Mouse (Mus musculus): ENCODE measurements around the gene Ddi2. TPM values are rescaled to one million over a fixed set of nuclear protein-coding genes. Genes with fewer than 3 reads are reported as not detected.

Gene Ddi2
- polyA plus RNA-seq, 1 experiment = 30.9 TPM

DNA sequence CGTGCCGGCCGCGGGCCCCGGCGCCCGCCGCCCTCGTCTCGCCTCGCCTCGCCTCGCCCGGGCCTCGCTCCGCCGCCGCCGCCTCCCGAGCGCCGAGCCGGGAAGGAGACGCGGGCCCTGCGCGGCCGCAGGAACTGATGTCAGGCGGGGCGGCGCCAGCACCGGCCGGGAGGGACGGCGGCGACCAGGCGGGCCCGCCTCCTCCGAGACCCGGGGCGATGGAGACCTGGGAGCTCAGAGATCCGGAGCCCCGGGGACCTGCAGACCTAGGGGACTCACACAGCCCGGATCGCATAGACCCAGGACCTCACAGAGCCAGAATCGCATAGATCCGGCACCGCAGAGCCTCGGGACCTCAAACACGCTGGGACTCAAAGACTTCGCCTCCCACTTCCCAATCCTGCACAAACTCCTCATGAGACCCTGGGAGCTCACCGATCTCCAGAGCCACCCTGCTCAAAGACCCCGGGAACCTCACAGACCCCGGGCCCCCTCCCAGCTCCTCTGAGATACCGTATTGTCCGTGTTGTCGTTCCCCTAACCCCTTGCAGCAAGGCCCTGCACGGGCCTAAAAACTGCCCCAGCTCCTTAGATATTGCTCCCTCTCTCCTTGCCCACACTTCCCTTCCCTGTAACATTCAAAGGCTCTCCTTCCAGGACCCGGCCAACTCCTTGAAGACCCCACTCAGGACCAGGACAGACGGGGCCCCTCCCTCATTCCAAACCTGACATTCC is 59.0 kb downstream of the Ddi2 start:
- Histone ChIP-seq H3K4me3 (ENCODE audit: insufficient read depth, low read length) (peak overlapping the region; percentile 75), H3K4me1 (ENCODE audit: control insufficient read depth, insufficient read depth, low read length) (no peaks in the 10 kb centered on the region), H3K27ac (ENCODE audit: insufficient read depth, low read length) (peak overlapping the region; percentile 28; the same call in 1 of the 2 replicates)
- TF ChIP-seq CTCF (IDR thresholded peaks at IDR 0.05; ENCODE audit: borderline replicate concordance, insufficient read depth, low read length) (no peak), POLR2A (IDR thresholded peaks at IDR 0.05; ENCODE audit: low read depth, low read length) (peak; percentile 80)

DNA sequence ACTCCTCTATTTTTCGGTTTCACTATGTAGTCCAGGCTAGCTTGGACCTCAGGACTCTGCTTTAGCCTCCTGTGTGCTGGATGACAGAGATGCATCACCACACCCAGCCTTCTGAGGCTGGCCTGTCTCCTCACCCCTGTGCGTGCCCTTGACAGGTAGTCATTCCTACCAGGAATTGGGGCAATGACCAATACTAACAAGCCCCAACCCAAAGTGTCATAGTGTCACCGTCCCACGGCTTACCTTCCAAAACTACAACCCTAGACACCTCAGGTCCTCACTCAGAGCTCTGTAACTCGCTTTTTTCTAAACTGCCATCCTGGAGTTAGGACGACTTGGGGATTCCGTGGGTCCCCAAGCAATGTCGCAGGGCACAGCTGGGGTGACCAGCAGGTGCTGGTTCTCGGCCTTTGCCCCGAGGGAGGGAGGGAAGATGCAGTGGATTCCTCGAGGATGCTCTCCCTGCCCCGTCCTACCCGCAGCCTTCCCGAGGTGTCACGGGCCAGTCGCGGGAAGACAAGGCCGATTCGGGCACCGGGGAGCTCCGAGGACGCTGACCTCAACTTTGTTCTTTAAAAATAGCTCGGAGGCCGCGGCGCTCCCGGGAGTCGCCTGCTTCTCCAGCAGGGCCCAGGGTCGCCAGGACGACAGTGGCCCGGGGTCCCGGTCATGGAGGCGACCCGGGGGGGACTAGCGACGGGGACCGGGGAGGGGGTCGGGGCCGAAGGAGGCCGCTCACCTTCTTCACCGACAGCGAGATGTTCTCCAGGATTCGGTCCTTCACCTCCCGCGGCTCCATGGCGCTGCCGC is 59.9 kb downstream of the Ddi2 start:
- TF ChIP-seq CTCF (IDR thresholded peaks at IDR 0.05; ENCODE audit: borderline replicate concordance, insufficient read depth, low read length) (no peak), POLR2A (IDR thresholded peaks at IDR 0.05; ENCODE audit: low read depth, low read length) (no peak)
- Histone ChIP-seq H3K27ac (ENCODE audit: insufficient read depth, low read length) (no peak overlapping the region), H3K4me1 (ENCODE audit: control insufficient read depth, insufficient read depth, low read length) (no peaks in the 10 kb centered on the region)

DNA sequence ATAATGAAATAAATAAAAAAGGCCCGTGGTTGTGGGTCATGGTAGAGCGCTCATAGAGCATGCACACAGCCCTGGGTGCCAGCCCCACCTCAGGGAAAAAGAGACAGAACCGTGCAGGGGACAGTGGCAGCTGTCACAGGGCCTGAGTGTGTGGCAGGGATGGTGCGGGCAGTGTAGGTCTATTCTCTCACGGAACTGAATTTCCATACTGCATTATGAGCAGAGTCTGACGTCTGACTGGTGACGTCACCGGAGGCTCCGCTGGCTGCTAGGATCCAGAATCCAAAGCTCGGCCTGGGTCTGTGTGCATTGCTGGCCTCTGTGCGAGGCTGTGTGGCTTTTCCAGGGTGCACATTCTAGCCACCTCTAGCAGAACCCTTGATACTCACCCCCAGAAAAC is 62.3 kb downstream of the Ddi2 start:
- TF ChIP-seq POLR2A (IDR thresholded peaks at IDR 0.05; ENCODE audit: low read depth, low read length) (no peak), CTCF (IDR thresholded peaks at IDR 0.05; ENCODE audit: borderline replicate concordance, insufficient read depth, low read length) (no peak)
- Histone ChIP-seq H3K4me3 (ENCODE audit: insufficient read depth, low read length) (no peak overlapping the region), H3K27ac (ENCODE audit: insufficient read depth, low read length) (no peak overlapping the region), H3K4me1 (ENCODE audit: control insufficient read depth, insufficient read depth, low read length) (no peaks in the 10 kb centered on the region)

More for the DNA sequence above, 59.9 kb downstream of the Ddi2 start:
- H3K4me3 ChIP-seq (ENCODE audit: insufficient read depth, low read length) = peak overlapping the region; percentile 79

DNA sequence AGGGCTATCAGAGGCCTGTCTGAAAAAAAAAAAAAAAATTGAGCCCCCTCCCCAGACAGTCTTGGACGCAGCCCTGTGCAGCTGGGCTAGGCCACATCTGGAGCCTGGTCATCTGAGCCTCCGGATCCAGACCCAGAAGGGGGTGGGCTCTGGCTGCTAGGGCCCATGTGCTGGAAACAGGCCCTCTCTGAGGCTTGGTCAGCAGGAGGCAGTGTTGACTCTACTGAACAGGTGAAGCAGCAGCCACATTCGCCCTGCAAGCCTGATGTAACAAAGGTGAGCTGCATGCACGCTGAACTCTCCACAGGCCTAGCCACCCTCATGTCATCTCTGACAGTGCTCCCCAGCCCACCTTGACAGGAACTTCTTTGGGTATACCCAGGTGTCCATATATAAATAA is 63.5 kb downstream of the Ddi2 start:
- TF ChIP-seq CTCF (IDR thresholded peaks at IDR 0.05; ENCODE audit: borderline replicate concordance, insufficient read depth, low read length) (peak; percentile 31; the same call in 1 of the 2 replicates), POLR2A (IDR thresholded peaks at IDR 0.05; ENCODE audit: low read depth, low read length) (no peak)
- H3K27ac ChIP-seq (ENCODE audit: insufficient read depth, low read length) = no peak overlapping the region
- no peak overlapping the region for H3K4me3 ChIP-seq (ENCODE audit: insufficient read depth, low read length)
- no peaks in the 10 kb centered on the region for H3K4me1 ChIP-seq (ENCODE audit: control insufficient read depth, insufficient read depth, low read length)

GRCm38 (mm10) chr4:141658846-141659484 is 64.3 kb downstream of the Ddi2 start:
- H3K4me1 ChIP-seq (ENCODE audit: control insufficient read depth, insufficient read depth, low read length) = no peaks in the 10 kb centered on the region
- no peak overlapping the region for H3K4me3 ChIP-seq (ENCODE audit: insufficient read depth, low read length)
- TF ChIP-seq POLR2A (IDR thresholded peaks at IDR 0.05; ENCODE audit: low read depth, low read length) = no peak
- TF ChIP-seq CTCF (IDR thresholded peaks at IDR 0.05; ENCODE audit: borderline replicate concordance, insufficient read depth, low read length) = no peak
- no peak overlapping the region for H3K27ac ChIP-seq (ENCODE audit: insufficient read depth, low read length)

GRCm38 (mm10) chr4:141656932-141657331 is 66.3 kb downstream of the Ddi2 start:
- H3K4me1 ChIP-seq (ENCODE audit: control insufficient read depth, insufficient read depth, low read length) = no peaks in the 10 kb centered on the region
- no peak overlapping the region for H3K27ac ChIP-seq (ENCODE audit: insufficient read depth, low read length)
- no peak overlapping the region for H3K4me3 ChIP-seq (ENCODE audit: insufficient read depth, low read length)
- TF ChIP-seq CTCF (IDR thresholded peaks at IDR 0.05; ENCODE audit: borderline replicate concordance, insufficient read depth, low read length) (no peak), POLR2A (IDR thresholded peaks at IDR 0.05; ENCODE audit: low read depth, low read length) (no peak)

DNA sequence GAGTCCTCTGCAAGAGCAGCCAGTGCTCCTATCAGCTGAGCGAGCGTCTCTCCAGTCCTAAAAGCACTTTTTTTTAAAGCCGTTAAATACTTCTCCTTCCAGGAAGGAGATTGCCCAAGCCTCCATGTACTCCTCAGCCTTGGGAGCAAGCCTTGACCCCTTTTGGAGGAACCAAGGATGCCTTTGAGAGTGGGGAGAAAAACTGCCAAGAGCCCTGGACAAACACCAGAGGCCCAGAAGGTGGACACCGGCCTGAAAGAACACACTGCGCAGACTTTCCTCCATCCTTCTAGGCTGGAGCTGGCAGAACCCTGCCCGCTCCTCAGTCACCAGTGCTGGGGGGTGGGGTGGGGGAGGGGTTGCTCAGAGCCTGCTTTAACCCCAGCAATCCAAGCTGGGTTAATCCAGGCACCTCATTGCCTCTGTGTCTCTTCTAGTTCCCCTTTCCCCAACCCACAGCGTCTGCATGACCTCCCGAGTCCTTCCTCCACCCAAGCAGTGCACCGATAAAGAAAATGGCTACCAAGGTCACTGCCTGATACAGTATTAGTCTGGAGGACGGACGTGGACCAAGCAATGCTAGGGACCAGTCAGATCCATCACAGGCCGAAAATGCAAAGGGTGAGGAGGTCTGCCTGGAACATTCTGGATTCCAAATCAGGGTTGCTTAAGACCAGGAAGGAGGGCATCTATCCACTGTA is 67.2 kb downstream of the Ddi2 start:
- Histone ChIP-seq H3K4me3 (ENCODE audit: insufficient read depth, low read length) (no peak overlapping the region), H3K27ac (ENCODE audit: insufficient read depth, low read length) (no peak overlapping the region), H3K4me1 (ENCODE audit: control insufficient read depth, insufficient read depth, low read length) (no peaks in the 10 kb centered on the region)
- TF ChIP-seq CTCF (IDR thresholded peaks at IDR 0.05; ENCODE audit: borderline replicate concordance, insufficient read depth, low read length) (no peak), POLR2A (IDR thresholded peaks at IDR 0.05; ENCODE audit: low read depth, low read length) (no peak)

GRCm38 (mm10) chr4:141654509-141654908 is 68.7 kb downstream of the Ddi2 start:
- TF ChIP-seq POLR2A (IDR thresholded peaks at IDR 0.05; ENCODE audit: low read depth, low read length) (no peak), CTCF (IDR thresholded peaks at IDR 0.05; ENCODE audit: borderline replicate concordance, insufficient read depth, low read length) (no peak)
- no peak overlapping the region for H3K4me3 ChIP-seq (ENCODE audit: insufficient read depth, low read length)
- H3K4me1 ChIP-seq (ENCODE audit: control insufficient read depth, insufficient read depth, low read length) = no peaks in the 10 kb centered on the region
- no peak overlapping the region for H3K27ac ChIP-seq (ENCODE audit: insufficient read depth, low read length)

- no peak overlapping the region for H3K27ac ChIP-seq (ENCODE audit: insufficient read depth, low read length)
- no peak overlapping the region for H3K4me3 ChIP-seq (ENCODE audit: insufficient read depth, low read length)
- TF ChIP-seq POLR2A (IDR thresholded peaks at IDR 0.05; ENCODE audit: low read depth, low read length) = no peak
- TF ChIP-seq CTCF (IDR thresholded peaks at IDR 0.05; ENCODE audit: borderline replicate concordance, insufficient read depth, low read length) = no peak
- H3K4me1 ChIP-seq (ENCODE audit: control insufficient read depth, insufficient read depth, low read length) = no peaks in the 10 kb centered on the region
Measured at GRCm38 (mm10) chr4:141653813-141654212, 69.4 kb downstream of the Ddi2 start.

Measured in embryonic fibroblast, embryonic 13.5 days (primary cell).